Mouse (Mus musculus): Measurements from ENCODE around the gene Prkag1.

Gene Prkag1

GRCm38 (mm10) chr15:98853161-98853937 lies 22.0 kb upstream of the Prkag1 start:
- no peak for DNase-seq (ENCODE audit: extremely low read depth, low read depth)

- no peak for DNase-seq (ENCODE audit: extremely low read depth, low read depth)
Observed at GRCm38 (mm10) chr15:98852733-98853132, 21.4 kb upstream of the Prkag1 start.

GRCm38 (mm10) chr15:98852071-98852470 lies 20.8 kb upstream of the Prkag1 start:
- DNase-seq (ENCODE audit: extremely low read depth, low read depth): no peak

GRCm38 (mm10) chr15:98851229-98851818 lies 20.0 kb upstream of the Prkag1 start:
- DNase-seq (ENCODE audit: extremely low read depth, low read depth): no peak

GRCm38 (mm10) chr15:98850668-98851067 lies 19.3 kb upstream of the Prkag1 start:
- no peak for DNase-seq (ENCODE audit: extremely low read depth, low read depth)

GRCm38 (mm10) chr15:98849956-98850600 lies 18.8 kb upstream of the Prkag1 start:
- no peak for DNase-seq (ENCODE audit: extremely low read depth, low read depth)

GRCm38 (mm10) chr15:98849165-98849564 lies 17.8 kb upstream of the Prkag1 start:
- DNase-seq (ENCODE audit: extremely low read depth, low read depth): no peak

GRCm38 (mm10) chr15:98846140-98846539 lies 14.8 kb upstream of the Prkag1 start:
- DNase-seq (ENCODE audit: extremely low read depth, low read depth): no peak

GRCm38 (mm10) chr15:98845149-98845548 lies 13.8 kb upstream of the Prkag1 start:
- no peak for DNase-seq (ENCODE audit: extremely low read depth, low read depth)

- no peak for DNase-seq (ENCODE audit: extremely low read depth, low read depth)
Observed at GRCm38 (mm10) chr15:98843595-98844223, 12.4 kb upstream of the Prkag1 start.

GRCm38 (mm10) chr15:98839671-98840585 lies 8.6 kb upstream of the Prkag1 start:
- no peak for DNase-seq (ENCODE audit: extremely low read depth, low read depth)

GRCm38 (mm10) chr15:98839161-98839560 lies 7.8 kb upstream of the Prkag1 start:
- DNase-seq (ENCODE audit: extremely low read depth, low read depth): no peak

GRCm38 (mm10) chr15:98837743-98838103 lies 6.4 kb upstream of the Prkag1 start:
- no peak for DNase-seq (ENCODE audit: extremely low read depth, low read depth)

- DNase-seq (ENCODE audit: extremely low read depth, low read depth): no peak
Observed at GRCm38 (mm10) chr15:98837006-98837742, 5.9 kb upstream of the Prkag1 start.

GRCm38 (mm10) chr15:98835291-98835690 lies 4.0 kb upstream of the Prkag1 start:
- no peak for DNase-seq (ENCODE audit: extremely low read depth, low read depth)

- DNase-seq (ENCODE audit: extremely low read depth, low read depth): no peak
Observed at GRCm38 (mm10) chr15:98834059-98834458, 2.7 kb upstream of the Prkag1 start.

GRCm38 (mm10) chr15:98833281-98833680 lies 2.0 kb upstream of the Prkag1 start:
- no peak for DNase-seq (ENCODE audit: extremely low read depth, low read depth)

- DNase-seq (ENCODE audit: extremely low read depth, low read depth): peak; percentile 79
Observed at GRCm38 (mm10) chr15:98832161-98833058, 1.1 kb upstream of the Prkag1 start.

GRCm38 (mm10) chr15:98831684-98832035 lies 339 bp upstream of the Prkag1 start:
- DNase-seq (ENCODE audit: extremely low read depth, low read depth): no peak

Measured in MEL-GATA-1-ER (cell line).